Mouse (Mus musculus) mouse embryonic stem cell (cell line): ENCODE measurements around the gene Atad5.

Experiments
- in situ Hi-C, 2 experiments: fragments of 300-500 bp; cut with MboI; formaldehyde crosslinking; loops; 1 replicate in 1 of 2; 3 replicates in 1 of 2; pipeline ENCODE4 v1.14.3; 2019 to 2020; ENCODE audit warnings: low sequenced_read_pairs in 2 of 2, low pct_unique_long_range_greater_than_20kb in 1 of 2, mixed read lengths in 1 of 2; ENCODE audit not compliant: unreplicated experiment in 1 of 2

The Atad5 gene

GRCm38 (mm10) chr11:80080381-80080825 is 8.8 kb upstream of the Atad5 start:
- in situ Hi-C loops = no loop called here

GRCm38 (mm10) chr11:80080826-80081728 is 8.1 kb upstream of the Atad5 start, which contains the start of gene Crlf3:
Gene Crlf3, minus strand, starts transcription at chr11:80080991.
- in situ Hi-C loops = no loop called here

- in situ Hi-C loops = no loop called here
These were observed 7.3 kb upstream of the Atad5 start for GRCm38 (mm10) chr11:80081786-80082319.

GRCm38 (mm10) chr11:80085356-80086055 is 3.7 kb upstream of the Atad5 start:
- in situ Hi-C loops = no loop called here

GRCm38 (mm10) chr11:80086844-80087243 is 2.4 kb upstream of the Atad5 start:
- in situ Hi-C loops = no loop called here

GRCm38 (mm10) chr11:80089817-80090214 is 616 bp downstream of the Atad5 start:
- in situ Hi-C loops = no loop called here

- in situ Hi-C loops = no loop called here
These were observed 1.5 kb downstream of the Atad5 start for GRCm38 (mm10) chr11:80090555-80091164.

- in situ Hi-C loops = no loop called here
These were observed 9.3 kb downstream of the Atad5 start for GRCm38 (mm10) chr11:80098444-80099056.

GRCm38 (mm10) chr11:80101298-80101697 is 12.1 kb downstream of the Atad5 start:
- in situ Hi-C loops = no loop called here

- in situ Hi-C loops = no loop called here
These were observed 15.2 kb downstream of the Atad5 start for GRCm38 (mm10) chr11:80104407-80104806.

GRCm38 (mm10) chr11:80116411-80116810 is 27.2 kb downstream of the Atad5 start:
- in situ Hi-C loops = no loop called here

- in situ Hi-C loops = no loop called here
These were observed 42.9 kb downstream of the Atad5 start for GRCm38 (mm10) chr11:80132050-80132449.

- in situ Hi-C loops = loop anchor here in 1 of 2 experiments (5.0 kb wide), 1 partner anchor 43 kb away; no protein-coding TSS in a partner anchor
These were observed 45.5 kb downstream of the Atad5 start for GRCm38 (mm10) chr11:80134744-80135143.

GRCm38 (mm10) chr11:80135954-80136683 is 46.9 kb downstream of the Atad5 start:
- in situ Hi-C loops = loop anchor here in 1 of 2 experiments (5.0 kb wide), 1 partner anchor 41 kb away; no protein-coding TSS in a partner anchor

GRCm38 (mm10) chr11:80136786-80137185 is 47.6 kb downstream of the Atad5 start:
- in situ Hi-C loops = loop anchor here in 1 of 2 experiments (5.0 kb wide), 1 partner anchor 41 kb away; no protein-coding TSS in a partner anchor

GRCm38 (mm10) chr11:80137773-80138172 is 48.6 kb downstream of the Atad5 start:
- in situ Hi-C loops = loop anchor here in 1 of 2 experiments (5.0 kb wide), 1 partner anchor 40 kb away; no protein-coding TSS in a partner anchor

- in situ Hi-C loops = no loop called here
These were observed 52.8 kb downstream of the Atad5 start, which contains the start of gene Tefm for GRCm38 (mm10) chr11:80141825-80142521. Gene Tefm, minus strand, starts transcription at chr11:80142175.
